Mouse (Mus musculus) kidney, postnatal 0 days (tissue): ENCODE results near the gene Tssk1. TPM values are rescaled to one million over a fixed set of nuclear protein-coding genes. Genes with fewer than 3 reads are reported as not detected.

Experiments
- ATAC-seq: fragments of 200-750 bp; cut with Nextera tagmentation; replicated peaks from 2 replicates; pipeline ENCODE4 v1.8.0; 2017; ENCODE audit warnings: low read depth, moderate number of reproducible peaks, moderate TSS enrichment, moderate library complexity; ENCODE audit not compliant: low FRiP score
- DNase-seq: peaks from one replicate; pipeline ENCODE4 v3.0.0-alpha.2; 2016; ENCODE audit warnings: low spot score
- H3K27ac ChIP-seq: fragments of 300-500 bp; sonication (generic); 2 replicates; pipeline ENCODE4 v1.5.1; 2014; ENCODE audit warnings: mild to moderate bottlenecking
- H3K27me3 ChIP-seq: fragments of 300-500 bp; sonication (generic); 2 replicates; pipeline ENCODE4 v1.6.1; 2014; ENCODE audit warnings: low read length, mixed read lengths; ENCODE audit not compliant: insufficient read depth
- H3K36me3 ChIP-seq: fragments of 300-500 bp; sonication (generic); 2 replicates; pipeline ENCODE4 v1.6.1; 2014; ENCODE audit warnings: low read length, mixed read lengths; ENCODE audit not compliant: insufficient read depth
- H3K4me1 ChIP-seq: fragments of 300-500 bp; sonication (generic); replicated peaks from 2 replicates; pipeline ENCODE4 v1.6.1; 2014; ENCODE audit warnings: antibody characterized with exemption, low read length, mixed read lengths; ENCODE audit not compliant: insufficient read depth
- H3K4me2 ChIP-seq: fragments of 300-500 bp; sonication (generic); 2 replicates; pipeline ENCODE4 v1.6.1; 2014; ENCODE audit warnings: mild to moderate bottlenecking, low read length, moderate library complexity, mixed read lengths
- H3K4me3 ChIP-seq: fragments of 300-500 bp; sonication (generic); replicated peaks from 2 replicates; pipeline ENCODE4 v1.5.1; 2014; ENCODE audit warnings: low read depth, low read length
- H3K9ac ChIP-seq: fragments of 300-500 bp; sonication (generic); 2 replicates; pipeline ENCODE4 v1.6.1; 2014; ENCODE audit warnings: low read depth, low read length
- H3K9me3 ChIP-seq: fragments of 300-500 bp; sonication (generic); replicated peaks from 2 replicates; pipeline ENCODE4 v1.6.1; 2016; ENCODE audit warnings: low read length, inconsistent platforms, mixed read lengths
- CTCF ChIP-seq: IDR thresholded peaks from 2 replicates; pipeline ENCODE4 v1.5.1; 2016; ENCODE audit warnings: antibody characterized with exemption, low read depth, mild to moderate bottlenecking, moderate library complexity
- WGBS: fragments of 180-500 bp; shearing (Covaris S2); extraction: QIAGEN DNeasy Blood & Tissue Kit; methylation state at CpG from one replicate; pipeline ENCODE4 v1.1.7; 2014; 5-methylcytosine and 5-hydroxymethylcytosine counted together
- polyA plus RNA-seq: library from polyadenylated mRNA; unstranded; fragments of >200 nt; fragmentation: Nextera tagmentation; extraction: Ambion mirVana; gene quantifications from 2 replicates; pipeline ENCODE4 v1.2.1, GENCODE M21; 2015

Tssk1 gene
- polyA plus RNA-seq, 1 experiment from 2014 or later: 0.05 TPM

GRCm38 (mm10) chr16:17876096-17876495 is 17.9 kb upstream of the Tssk1 start:
- H3K4me2 ChIP-seq: no peak overlapping the region
- H3K9me3 ChIP-seq: no peaks in the 10 kb centered on the region
- no peaks in the 10 kb centered on the region for H3K27me3 ChIP-seq
- no peak overlapping the region for H3K9ac ChIP-seq
- no peak overlapping the region for H3K27ac ChIP-seq
- no peak for DNase-seq
- 0 out of 2 replicates have a peak, but pooled peaks cover 11% of the 10 kb centered on the region for H3K36me3 ChIP-seq
- no peak for ATAC-seq
- no peak for TF ChIP-seq CTCF
- no peaks in the 10 kb centered on the region for H3K4me1 ChIP-seq
- H3K4me3 ChIP-seq: no peak overlapping the region
- WGBS: 95% methylated on average over 1 of the region's 1 CpGs

- Histone ChIP-seq H3K27ac (no peak overlapping the region), H3K4me3 (no peak overlapping the region), H3K4me1 (no peaks in the 10 kb centered on the region), H3K9ac (no peak overlapping the region), H3K27me3 (no peaks in the 10 kb centered on the region), H3K36me3 (0 out of 2 replicates have a peak, but pooled peaks cover 2% of the 10 kb centered on the region), H3K4me2 (no peak overlapping the region), H3K9me3 (no peaks in the 10 kb centered on the region)
- ATAC-seq (no peak), DNase-seq (no peak)
- WGBS: 94% methylated on average over 4 of the region's 4 CpGs
- TF ChIP-seq CTCF: no peak
Observed at GRCm38 (mm10) chr16:17879571-17879970, 14.5 kb upstream of the Tssk1 start.

GRCm38 (mm10) chr16:17882196-17882595 is 11.8 kb upstream of the Tssk1 start:
- no peak overlapping the region for H3K27ac ChIP-seq
- 0 out of 2 replicates have a peak, but pooled peaks cover 2% of the 10 kb centered on the region for H3K36me3 ChIP-seq
- H3K9me3 ChIP-seq: no peaks in the 10 kb centered on the region
- ATAC-seq (no peak), DNase-seq (no peak)
- no peaks in the 10 kb centered on the region for H3K27me3 ChIP-seq
- H3K4me2 ChIP-seq: no peak overlapping the region
- H3K4me3 ChIP-seq: no peak overlapping the region
- no peak for TF ChIP-seq CTCF
- no peak overlapping the region for H3K9ac ChIP-seq
- no peaks in the 10 kb centered on the region for H3K4me1 ChIP-seq

- WGBS: 63% methylated on average over 6 of the region's 6 CpGs
Observed at GRCm38 (mm10) chr16:17884116-17884515, 9.9 kb upstream of the Tssk1 start.

GRCm38 (mm10) chr16:17889689-17890341 is 4.2 kb upstream of the Tssk1 start:
- H3K4me3 ChIP-seq: peak overlapping the region; percentile 93; the same call in 1 of the 2 replicates
- H3K9ac ChIP-seq: peak overlapping the region; percentile 93; the same call in 1 of the 2 replicates
- no peaks in the 10 kb centered on the region for H3K27me3 ChIP-seq
- DNase-seq (no peak), ATAC-seq (no peak)
- no peak for TF ChIP-seq CTCF
- no peaks in the 10 kb centered on the region for H3K36me3 ChIP-seq
- peak overlapping the region; percentile 83 for H3K4me2 ChIP-seq
- H3K4me1 ChIP-seq: 0 out of 2 replicates have a peak, but pooled peaks cover 10% of the 10 kb centered on the region
- H3K27ac ChIP-seq: no peak overlapping the region
- no peaks in the 10 kb centered on the region for H3K9me3 ChIP-seq
- 81% methylated on average over 6 of the region's 6 CpGs for WGBS

More at GRCm38 (mm10) chr16:17884116-17884515, 9.9 kb upstream of the Tssk1 start:
- Histone ChIP-seq H3K4me3 (no peak overlapping the region), H3K36me3 (0 out of 2 replicates have a peak, but pooled peaks cover 2% of the 10 kb centered on the region), H3K9me3 (no peaks in the 10 kb centered on the region), H3K4me1 (no peaks in the 10 kb centered on the region), H3K4me2 (no peak overlapping the region), H3K27me3 (no peaks in the 10 kb centered on the region), H3K27ac (no peak overlapping the region), H3K9ac (no peak overlapping the region)
- TF ChIP-seq CTCF: no peak
- ATAC-seq (no peak), DNase-seq (no peak)

- TF ChIP-seq CTCF: no peak
- Histone ChIP-seq H3K4me3 (peak overlapping the region; percentile 93), H3K9me3 (no peaks in the 10 kb centered on the region)
Observed at GRCm38 (mm10) chr16:17890342-17890727, 3.7 kb upstream of the Tssk1 start.

More at GRCm38 (mm10) chr16:17890342-17890727, 3.7 kb upstream of the Tssk1 start:
- no peaks in the 10 kb centered on the region for H3K36me3 ChIP-seq
- H3K4me1 ChIP-seq: 0 out of 2 replicates have a peak, but pooled peaks cover 10% of the 10 kb centered on the region
- H3K27me3 ChIP-seq: no peaks in the 10 kb centered on the region
- H3K27ac ChIP-seq: 0 out of 2 replicates have a peak overlapping the region, but pooled peaks have one; percentile 97
- DNase-seq (no peak), ATAC-seq (no peak)
- H3K4me2 ChIP-seq: peak overlapping the region; percentile 83
- WGBS: 37% methylated on average over 2 of the region's 2 CpGs
- peak overlapping the region; percentile 93 for H3K9ac ChIP-seq
